Mouse (Mus musculus) ES-E14 (cell line): ENCODE measurements around the gene Il18bp.

Experiments used
- HCFC1 ChIP-seq: IDR thresholded peaks from 2 replicates; pipeline ENCODE4 v1.6.1; 2012; ENCODE audit warnings: low read length, inconsistent platforms, borderline replicate concordance; ENCODE audit not compliant: insufficient read depth
- MAFK ChIP-seq: IDR thresholded peaks from 2 replicates; pipeline ENCODE4 v1.6.1; 2014; ENCODE audit warnings: mild to moderate bottlenecking, low read depth, low read length, inconsistent platforms; ENCODE audit not compliant: insufficient read depth

DNA sequence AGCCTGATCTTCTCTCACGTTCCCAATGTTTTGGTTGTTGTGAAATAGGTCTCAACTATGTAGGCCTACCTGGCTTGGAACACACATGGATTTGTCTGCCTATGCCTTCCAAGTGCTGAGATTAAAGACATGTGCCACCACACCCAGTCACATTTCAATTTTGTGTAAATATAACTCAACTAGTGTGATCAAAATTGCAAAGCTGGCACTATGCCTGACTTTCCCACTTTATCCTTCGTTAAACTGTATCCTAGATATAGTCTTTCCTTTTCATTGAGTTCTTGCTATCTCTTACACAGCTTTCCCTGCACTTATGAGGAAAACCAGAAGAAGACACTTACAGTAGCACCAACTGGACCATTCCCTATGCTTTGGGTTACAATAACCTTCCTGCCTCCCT is 17.0 kb upstream of the Il18bp start:
- TF ChIP-seq MAFK = no peak
- no peak for TF ChIP-seq HCFC1
